Mouse (Mus musculus): ENCODE data around the gene Ccdc70. TPM values are rescaled to one million over a fixed set of nuclear protein-coding genes. Genes with fewer than 3 reads are reported as not detected.
A peak's percentile ranks its signal among the peaks of the same experiment; 100 is the strongest.

Ccdc70 gene
- polyA plus RNA-seq, 1 experiment from 2014 or later, result not detected

DNA sequence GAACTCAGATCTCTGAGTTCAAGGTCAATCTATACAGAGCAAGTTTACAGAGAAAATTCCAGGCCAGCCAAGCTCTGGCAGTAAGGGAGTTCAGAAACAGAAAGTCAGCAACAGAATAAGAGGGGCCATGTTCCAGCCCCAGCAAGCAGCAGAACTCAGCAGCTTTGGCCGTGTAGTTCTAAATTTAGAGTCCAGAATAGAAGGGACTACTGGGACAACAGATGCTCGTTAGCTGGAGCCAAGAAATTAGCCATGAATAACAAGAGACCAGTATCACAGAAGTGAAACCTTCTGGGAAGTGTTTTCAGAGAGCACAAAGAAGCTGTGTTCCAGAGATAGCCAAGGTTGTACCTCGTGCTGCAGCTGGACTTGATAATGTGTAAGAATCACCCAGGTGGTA, 39.8 kb downstream of the Ccdc70 start:
- no peak for DNase-seq (ENCODE audit: low spot score)
- no peak overlapping the region for H3K27ac ChIP-seq (replicated peaks; ENCODE audit: low read depth, low read length)
- H3K27me3 ChIP-seq (ENCODE audit: control insufficient read depth, insufficient read depth, low read length), result no peaks in the 10 kb centered on the region
- no peaks in the 10 kb centered on the region for H3K36me3 ChIP-seq (replicated peaks; ENCODE audit: control insufficient read depth, insufficient read depth, low read depth, low read length)
- no peak overlapping the region for H3K9ac ChIP-seq (replicated peaks; ENCODE audit: low read length)
- no peak for ATAC-seq (replicated peaks; ENCODE audit: insufficient number of reproducible peaks, low FRiP score, low TSS enrichment, low read depth)
- no peak overlapping the region for H3K4me2 ChIP-seq (ENCODE audit: low read depth, low read length)
- H3K9me3 ChIP-seq (replicated peaks; ENCODE audit: control insufficient read depth, low read length), result no peaks in the 10 kb centered on the region
- H3K4me3 ChIP-seq (ENCODE audit: low read depth, low read length), result no peak overlapping the region
- WGBS, result 42% methylated on average over 3 of the region's 3 CpGs
- H3K4me1 ChIP-seq (ENCODE audit: control insufficient read depth, insufficient read depth, low read length), result no peaks in the 10 kb centered on the region

DNA sequence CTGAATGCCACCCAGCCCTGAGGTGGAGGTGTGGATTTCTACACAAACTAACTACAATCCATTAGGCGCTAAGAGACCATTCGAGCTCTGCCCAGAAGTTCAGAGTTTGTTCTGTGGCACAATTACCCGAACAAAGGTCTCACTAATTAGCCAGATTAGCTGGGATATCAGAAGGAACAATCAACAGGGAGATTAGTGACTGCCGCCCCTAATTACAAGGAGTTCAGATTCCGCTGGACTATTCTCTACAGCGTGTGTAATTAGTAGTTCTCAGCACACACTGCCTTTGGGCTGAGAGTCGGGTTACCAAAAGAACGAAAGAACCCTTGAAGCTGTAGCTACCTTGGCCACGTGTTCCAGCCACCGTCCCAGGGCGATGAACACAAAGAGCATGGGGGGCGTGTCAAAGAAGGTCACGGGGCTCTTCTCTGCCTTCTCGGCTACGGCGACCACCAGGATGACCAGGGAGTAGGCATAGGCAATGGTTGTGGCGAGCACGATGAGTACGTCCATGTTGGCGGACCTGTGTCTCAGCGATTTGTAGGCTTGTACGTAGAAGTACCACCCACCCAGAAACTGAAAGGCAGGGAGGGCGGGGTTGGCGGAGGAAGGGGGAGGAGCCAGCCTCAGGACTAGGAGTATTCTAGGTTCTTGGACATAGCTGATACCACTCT, 43.6 kb downstream of the Ccdc70 start:
- Histone ChIP-seq H3K27me3 (ENCODE audit: control insufficient read depth, insufficient read depth, low read length) (no peaks in the 10 kb centered on the region), H3K4me3 (ENCODE audit: low read depth, low read length) (no peak overlapping the region), H3K9ac (replicated peaks; ENCODE audit: low read length) (no peak overlapping the region), H3K4me2 (ENCODE audit: low read depth, low read length) (no peak overlapping the region), H3K9me3 (replicated peaks; ENCODE audit: control insufficient read depth, low read length) (no peaks in the 10 kb centered on the region), H3K27ac (replicated peaks; ENCODE audit: low read depth, low read length) (no peak overlapping the region), H3K4me1 (ENCODE audit: control insufficient read depth, insufficient read depth, low read length) (no peaks in the 10 kb centered on the region), H3K36me3 (replicated peaks; ENCODE audit: control insufficient read depth, insufficient read depth, low read depth, low read length) (no peaks in the 10 kb centered on the region)
- DNase-seq (ENCODE audit: low spot score) (peak; percentile 32), ATAC-seq (replicated peaks; ENCODE audit: insufficient number of reproducible peaks, low FRiP score, low TSS enrichment, low read depth) (peak; percentile 51)
- 54% methylated on average over 24 of the region's 24 CpGs for whole genome bisulfite sequencing

DNA sequence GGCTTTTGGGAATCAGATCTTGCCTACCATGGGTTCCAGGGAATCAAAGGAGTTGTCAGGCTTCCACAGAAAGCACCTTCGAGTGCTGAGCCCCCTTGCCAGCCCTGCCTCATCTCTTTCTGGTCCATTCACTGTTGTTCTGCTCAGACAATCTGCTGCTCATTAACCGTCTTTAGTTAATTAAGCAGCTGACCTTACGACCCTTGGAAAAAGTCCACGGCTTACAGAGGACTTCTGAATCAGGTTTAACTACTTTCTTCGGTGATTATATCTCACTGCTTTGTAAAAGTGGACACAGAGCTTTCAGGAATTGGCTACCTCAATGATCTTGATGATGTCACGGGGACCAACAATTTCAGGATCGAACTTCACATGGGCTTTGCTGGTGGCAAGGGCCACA, 48.2 kb downstream of the Ccdc70 start:
- Histone ChIP-seq H3K4me2 (ENCODE audit: low read depth, low read length) (no peak overlapping the region), H3K27me3 (ENCODE audit: control insufficient read depth, insufficient read depth, low read length) (no peaks in the 10 kb centered on the region), H3K4me3 (ENCODE audit: low read depth, low read length) (no peak overlapping the region), H3K9ac (replicated peaks; ENCODE audit: low read length) (no peak overlapping the region), H3K9me3 (replicated peaks; ENCODE audit: control insufficient read depth, low read length) (no peaks in the 10 kb centered on the region), H3K4me1 (ENCODE audit: control insufficient read depth, insufficient read depth, low read length) (no peaks in the 10 kb centered on the region), H3K27ac (replicated peaks; ENCODE audit: low read depth, low read length) (no peak overlapping the region), H3K36me3 (replicated peaks; ENCODE audit: control insufficient read depth, insufficient read depth, low read depth, low read length) (no peaks in the 10 kb centered on the region)
- ATAC-seq (replicated peaks; ENCODE audit: insufficient number of reproducible peaks, low FRiP score, low TSS enrichment, low read depth) (no peak), DNase-seq (ENCODE audit: low spot score) (no peak)
- 38% methylated on average over 7 of the region's 7 CpGs for WGBS

DNA sequence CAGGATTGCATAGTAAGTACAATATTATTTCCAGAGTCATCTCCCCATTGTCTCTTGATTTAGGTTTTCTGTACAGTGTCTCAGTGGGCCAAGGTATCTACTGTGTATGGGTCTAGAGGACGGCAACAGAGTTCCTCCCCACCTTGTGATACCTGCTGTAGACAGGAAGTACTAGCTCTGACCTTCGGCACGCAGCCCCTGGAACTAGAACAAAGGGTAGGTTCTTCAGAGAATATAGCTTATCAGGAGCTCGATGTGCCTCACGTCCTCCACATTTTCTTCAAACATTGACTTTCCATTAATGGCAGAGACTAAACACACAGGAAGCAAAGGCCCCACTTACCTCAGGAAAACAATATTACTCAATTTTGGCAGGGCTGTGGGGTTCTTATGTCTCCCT, 49.9 kb downstream of the Ccdc70 start:
- Histone ChIP-seq H3K27ac (replicated peaks; ENCODE audit: low read depth, low read length) (no peak overlapping the region), H3K4me1 (ENCODE audit: control insufficient read depth, insufficient read depth, low read length) (no peaks in the 10 kb centered on the region), H3K9me3 (replicated peaks; ENCODE audit: control insufficient read depth, low read length) (no peaks in the 10 kb centered on the region), H3K9ac (replicated peaks; ENCODE audit: low read length) (no peak overlapping the region), H3K27me3 (ENCODE audit: control insufficient read depth, insufficient read depth, low read length) (no peaks in the 10 kb centered on the region), H3K36me3 (replicated peaks; ENCODE audit: control insufficient read depth, insufficient read depth, low read depth, low read length) (no peaks in the 10 kb centered on the region), H3K4me3 (ENCODE audit: low read depth, low read length) (no peak overlapping the region), H3K4me2 (ENCODE audit: low read depth, low read length) (no peak overlapping the region)
- 85% methylated on average over 5 of the region's 5 CpGs for WGBS
- no peak for DNase-seq (ENCODE audit: low spot score)
- ATAC-seq (replicated peaks; ENCODE audit: insufficient number of reproducible peaks, low FRiP score, low TSS enrichment, low read depth), result no peak

DNA sequence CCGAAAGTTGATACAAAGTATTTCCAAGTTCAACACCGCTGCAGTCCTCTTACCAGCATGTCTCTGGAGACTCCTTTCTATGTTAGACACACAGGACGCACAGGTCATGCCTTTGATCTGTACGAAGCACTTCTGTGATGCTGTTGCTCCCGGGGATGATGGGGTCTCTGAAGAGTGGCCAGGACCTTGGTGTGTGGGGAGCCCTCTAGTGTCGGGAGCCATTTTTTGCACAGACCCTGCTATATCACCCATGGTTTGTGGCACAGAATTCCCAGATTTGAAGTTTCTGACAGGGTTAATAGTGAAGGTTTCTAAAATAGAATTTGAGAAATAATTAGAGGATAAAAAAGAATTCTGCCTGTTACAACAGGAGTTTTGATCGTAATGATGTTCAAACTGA, 52.7 kb downstream of the Ccdc70 start:
- ATAC-seq (replicated peaks; ENCODE audit: insufficient number of reproducible peaks, low FRiP score, low TSS enrichment, low read depth) (no peak), DNase-seq (ENCODE audit: low spot score) (peak; percentile 10)
- Histone ChIP-seq H3K27me3 (ENCODE audit: control insufficient read depth, insufficient read depth, low read length) (no peaks in the 10 kb centered on the region), H3K9me3 (replicated peaks; ENCODE audit: control insufficient read depth, low read length) (no peaks in the 10 kb centered on the region), H3K4me1 (ENCODE audit: control insufficient read depth, insufficient read depth, low read length) (no peaks in the 10 kb centered on the region), H3K9ac (replicated peaks; ENCODE audit: low read length) (no peak overlapping the region), H3K4me2 (ENCODE audit: low read depth, low read length) (no peak overlapping the region), H3K27ac (replicated peaks; ENCODE audit: low read depth, low read length) (no peak overlapping the region), H3K4me3 (ENCODE audit: low read depth, low read length) (no peak overlapping the region), H3K36me3 (replicated peaks; ENCODE audit: control insufficient read depth, insufficient read depth, low read depth, low read length) (no peaks in the 10 kb centered on the region)
- 46% methylated on average over 7 of the region's 7 CpGs for whole genome bisulfite sequencing

Other genes starting within 250 kb of the Ccdc70 start
- not detected in 2 replicates for gene Defa24, start 235.3 kb upstream of the Ccdc70 start, polyA plus RNA-seq (2014; fragmentation: Nextera tagmentation; extraction: Ambion mirVana)
- gene Defb50, start 146.2 kb upstream of the Ccdc70 start, polyA plus RNA-seq (2014; fragmentation: Nextera tagmentation; extraction: Ambion mirVana), result not detected in 2 replicates
- gene Defb2, start 129.8 kb upstream of the Ccdc70 start, polyA plus RNA-seq (2014; fragmentation: Nextera tagmentation; extraction: Ambion mirVana), result not detected in 2 replicates
- gene Defb10, start 110.9 kb upstream of the Ccdc70 start, polyA plus RNA-seq (2014; fragmentation: Nextera tagmentation; extraction: Ambion mirVana), result not detected in 2 replicates
- gene Defb9, start 84.4 kb upstream of the Ccdc70 start, polyA plus RNA-seq (2014; fragmentation: Nextera tagmentation; extraction: Ambion mirVana), result not detected in 2 replicates
- gene Defb11, start 63.4 kb upstream of the Ccdc70 start, polyA plus RNA-seq (2014; fragmentation: Nextera tagmentation; extraction: Ambion mirVana), result not detected in 2 replicates
- gene Defb15, start 37.1 kb upstream of the Ccdc70 start, polyA plus RNA-seq (2014; fragmentation: Nextera tagmentation; extraction: Ambion mirVana), result not detected in 2 replicates
- not detected in 2 replicates for gene Defb35, start 31.4 kb upstream of the Ccdc70 start, polyA plus RNA-seq (2014; fragmentation: Nextera tagmentation; extraction: Ambion mirVana)
- gene Defb13, start 23.0 kb upstream of the Ccdc70 start, polyA plus RNA-seq (2014; fragmentation: Nextera tagmentation; extraction: Ambion mirVana), result not detected in 2 replicates
- gene Fam90a1a, start 11.1 kb upstream of the Ccdc70 start, polyA plus RNA-seq (2014; fragmentation: Nextera tagmentation; extraction: Ambion mirVana), result not detected in 2 replicates
- gene Atp7b, start 90.5 kb downstream of the Ccdc70 start, polyA plus RNA-seq (2014; fragmentation: Nextera tagmentation; extraction: Ambion mirVana), result 0.90 and 1.4 TPM in 2 replicates
- 35.4 and 36.6 TPM in 2 replicates for gene Alg11, start 90.9 kb downstream of the Ccdc70 start, polyA plus RNA-seq (2014; fragmentation: Nextera tagmentation; extraction: Ambion mirVana)
- gene Nek5, start 155.3 kb downstream of the Ccdc70 start, polyA plus RNA-seq (2014; fragmentation: Nextera tagmentation; extraction: Ambion mirVana), result 0.28 TPM in 1 of 2 replicates, not detected in the other
- 7.1 TPM in 2 replicates for gene Nek3, start 196.7 kb downstream of the Ccdc70 start, polyA plus RNA-seq (2014; fragmentation: Nextera tagmentation; extraction: Ambion mirVana)
- 62.6 and 66.9 TPM in 2 replicates for gene Ckap2, start 216.0 kb downstream of the Ccdc70 start, polyA plus RNA-seq (2014; fragmentation: Nextera tagmentation; extraction: Ambion mirVana)
- 38.6 and 41.1 TPM in 2 replicates for gene Vps36, start 223.0 kb downstream of the Ccdc70 start, polyA plus RNA-seq (2014; fragmentation: Nextera tagmentation; extraction: Ambion mirVana)